Mouse (Mus musculus) 3T3-L1 (cell line): ENCODE measurements around the gene Dync1li1.

Source experiments
- DNase-seq: peaks from one replicate; pipeline ENCODE4 v3.0.0-alpha.2; 2015; ENCODE audit warnings: low read depth, low spot score

Dync1li1 gene

DNA sequence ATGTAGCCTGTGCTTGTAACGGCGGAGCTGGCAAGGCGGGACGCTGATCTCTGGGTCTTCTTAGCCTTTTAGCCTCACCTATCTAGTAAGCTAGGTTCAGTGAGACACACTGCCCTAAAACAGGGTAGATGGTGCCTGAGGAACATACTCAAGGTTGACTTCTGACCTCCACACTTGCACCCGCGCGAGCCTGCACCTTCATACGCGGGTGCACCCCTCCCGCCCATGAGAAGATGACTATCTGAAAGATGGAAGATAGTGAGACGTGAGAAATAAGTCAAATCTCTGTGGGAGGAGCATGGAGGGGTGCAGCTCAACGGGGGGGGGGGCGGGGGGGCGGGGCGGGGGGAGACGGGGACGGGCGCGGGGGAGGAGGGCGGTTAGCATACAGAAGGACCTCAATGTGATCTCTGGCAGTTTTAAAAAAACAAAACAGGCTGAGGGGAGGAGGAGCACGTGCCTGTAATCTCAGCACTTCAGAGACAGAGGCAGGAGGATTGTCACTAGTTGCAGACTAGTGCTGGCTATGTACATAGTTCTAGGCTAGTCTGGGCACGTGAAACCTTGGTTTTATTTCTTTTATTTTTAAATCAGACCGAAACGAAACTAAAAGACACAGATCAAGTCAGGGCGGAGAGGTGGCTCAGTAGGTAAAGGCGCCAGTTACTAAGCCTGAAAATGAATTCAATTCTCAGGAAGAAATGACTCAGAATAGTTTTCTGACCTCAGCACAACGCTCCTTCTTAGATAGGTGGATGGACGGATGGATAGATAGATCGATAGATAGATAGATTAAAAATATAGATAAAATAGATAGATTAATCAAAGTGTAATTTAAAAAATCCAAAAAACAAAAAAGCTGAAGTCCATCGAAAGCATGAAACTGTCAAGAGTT, 41.6 kb downstream of the Dync1li1 start:
- DNase-seq = peak; percentile 13

DNA sequence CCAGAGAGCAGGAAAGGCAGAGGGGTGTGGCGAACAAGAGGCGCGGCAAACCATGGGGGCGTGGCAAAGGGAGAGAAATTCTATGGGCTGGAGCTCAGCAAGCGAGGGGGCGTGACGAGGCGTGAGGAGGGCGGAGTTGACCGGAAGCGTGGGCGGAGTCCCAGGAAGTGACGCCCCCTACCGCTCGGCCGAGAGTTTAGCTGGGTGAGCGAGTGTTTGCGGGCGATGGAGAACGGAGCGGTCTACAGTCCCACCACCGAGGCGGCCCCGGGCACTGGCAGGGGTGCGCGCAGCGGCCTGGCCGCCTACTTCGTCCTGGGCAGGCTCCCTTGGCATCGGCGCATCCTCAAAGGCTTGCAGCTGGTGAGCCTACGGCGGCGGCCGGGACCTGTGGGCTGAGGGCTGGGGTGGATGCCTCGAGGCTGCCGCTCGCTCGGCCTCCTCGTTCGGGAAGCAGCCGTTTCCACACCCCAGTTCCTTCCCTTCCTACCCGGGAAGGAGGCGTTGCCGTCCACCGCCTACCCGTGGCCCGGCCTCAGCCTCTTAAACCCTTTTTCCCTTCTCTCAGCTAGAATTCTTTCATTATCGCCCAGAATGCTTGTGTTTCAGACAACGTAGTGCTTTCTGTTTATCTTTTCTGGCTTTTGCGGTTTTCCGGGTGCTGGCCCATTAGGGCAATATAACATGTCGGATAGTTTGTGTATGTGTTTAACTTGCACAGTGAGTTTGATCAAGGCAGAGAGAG, 42.6 kb downstream of the Dync1li1 start, which contains the start of gene Cmtm6:
TSS of gene Cmtm6 (plus strand) at position 106 of the 745 bp plus-strand sequence.
- peak; percentile 95 for DNase-seq

DNA sequence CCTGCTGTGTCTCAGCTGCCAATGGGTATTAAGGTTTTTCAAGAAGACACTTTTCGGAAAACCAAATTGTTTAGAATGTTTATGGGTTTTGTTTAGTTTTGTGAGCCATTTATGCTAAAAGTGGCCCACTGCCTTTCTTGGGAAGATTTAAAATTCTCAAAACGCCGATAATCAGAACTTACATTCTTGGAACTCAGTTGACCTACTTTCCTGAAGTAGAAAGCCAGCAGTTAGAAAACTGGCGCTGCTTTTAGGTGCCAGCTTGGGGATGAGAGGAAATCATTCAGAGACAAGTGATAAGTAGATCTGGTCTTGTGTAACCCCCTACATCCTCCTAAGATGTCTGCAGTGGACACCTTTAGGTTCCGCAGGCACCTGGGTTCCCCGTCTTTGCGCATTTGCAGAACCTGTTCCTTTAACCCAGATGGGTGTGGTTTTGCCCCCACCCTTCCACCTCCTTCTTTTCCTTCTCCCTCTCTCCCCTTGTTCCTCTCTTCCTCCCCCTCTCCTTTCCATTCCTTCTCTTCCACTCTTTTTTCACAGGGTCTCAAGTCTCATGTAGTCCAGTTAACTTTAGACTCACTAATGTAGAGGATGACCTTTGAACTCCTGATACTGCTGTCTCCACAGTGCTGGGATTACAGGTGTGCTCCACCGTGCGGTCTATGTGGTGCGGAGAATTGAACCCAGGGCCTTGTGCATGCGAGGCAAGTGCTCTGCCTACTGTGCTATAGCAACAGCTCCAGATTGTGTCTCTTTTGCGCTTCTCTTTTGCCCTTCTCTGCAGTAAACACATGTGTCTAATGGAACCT, 43.5 kb downstream of the Dync1li1 start:
- DNase-seq = peak; percentile 9

DNA sequence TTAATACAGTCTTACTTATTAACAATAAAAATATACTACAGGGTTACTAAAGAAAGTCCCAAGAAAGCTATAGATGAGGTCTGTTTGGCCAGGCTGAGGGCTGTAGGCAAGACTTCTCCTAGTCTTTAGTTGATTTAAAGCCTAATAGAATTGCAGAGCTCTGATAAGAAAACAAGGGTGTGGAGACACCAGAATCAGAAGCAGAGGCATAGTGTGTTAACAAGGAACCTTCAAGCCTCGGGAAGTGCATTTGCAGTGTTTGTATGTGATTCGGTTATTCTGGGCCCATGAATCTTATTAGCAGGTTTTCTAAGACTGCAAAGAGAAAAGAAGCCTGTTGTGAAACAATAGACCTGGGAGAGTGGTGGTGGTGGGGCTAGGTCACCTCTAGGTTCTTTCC, 44.6 kb downstream of the Dync1li1 start:
- no peak for DNase-seq

DNA sequence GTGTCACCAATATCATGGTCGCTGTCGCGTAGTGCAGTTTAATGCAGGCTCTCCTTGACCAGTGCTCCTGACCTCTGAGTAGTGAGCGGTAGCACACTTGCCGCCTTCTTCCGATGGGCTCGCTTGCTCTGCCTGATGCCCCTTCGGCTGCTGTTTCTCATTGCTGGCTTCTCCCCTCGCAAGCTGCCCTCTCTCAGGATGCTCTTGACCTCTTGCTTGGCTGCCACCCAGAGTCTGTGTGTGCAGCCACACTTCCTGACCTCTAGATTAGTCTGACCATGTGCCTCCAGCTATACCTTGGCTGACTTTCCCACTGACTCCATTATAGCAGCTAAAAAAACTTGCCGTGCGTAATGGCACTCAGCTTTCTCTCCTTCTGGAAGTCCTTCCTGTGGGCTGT, 47.9 kb downstream of the Dync1li1 start:
- DNase-seq = no peak

DNA sequence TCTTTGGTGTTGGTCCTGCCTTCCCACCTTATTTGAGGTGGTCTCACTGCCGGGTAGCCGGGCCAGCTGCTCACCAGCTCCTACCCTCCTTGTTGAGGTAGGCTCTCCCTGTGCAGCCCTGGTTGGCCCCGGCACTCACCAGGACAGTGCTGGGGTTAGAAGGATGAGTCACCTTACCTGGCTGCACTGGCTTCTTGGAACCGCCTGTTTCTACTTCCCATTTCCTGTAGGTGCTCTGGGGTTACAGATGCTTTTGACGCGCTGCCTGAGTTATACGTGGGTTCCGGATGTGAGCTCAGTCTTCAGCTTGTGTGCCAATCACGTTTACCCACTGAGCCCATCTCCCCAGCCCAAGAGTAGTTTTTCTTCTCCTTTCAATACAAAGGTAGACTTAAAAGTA, 51.7 kb downstream of the Dync1li1 start:
- DNase-seq = no peak

DNA sequence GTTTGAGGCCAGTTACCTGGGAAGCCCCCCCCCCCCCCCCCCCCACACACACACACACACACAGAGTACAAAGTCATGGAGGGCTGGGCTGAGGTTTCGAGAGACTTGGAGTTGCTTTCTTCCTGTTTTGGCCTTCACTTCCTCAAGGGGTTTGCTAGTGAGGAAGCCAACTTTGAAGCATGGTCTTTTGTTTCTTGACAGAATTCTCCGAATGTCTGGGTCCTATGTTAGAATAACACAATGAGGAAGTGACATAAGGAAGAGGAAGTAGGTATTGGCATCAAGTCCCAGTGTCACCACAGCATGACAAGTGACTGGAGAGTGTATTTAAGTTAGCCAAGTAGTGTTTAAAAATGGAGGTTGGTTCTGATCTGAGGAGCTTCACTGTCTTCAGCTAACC, 54.1 kb downstream of the Dync1li1 start:
- DNase-seq = no peak

DNA sequence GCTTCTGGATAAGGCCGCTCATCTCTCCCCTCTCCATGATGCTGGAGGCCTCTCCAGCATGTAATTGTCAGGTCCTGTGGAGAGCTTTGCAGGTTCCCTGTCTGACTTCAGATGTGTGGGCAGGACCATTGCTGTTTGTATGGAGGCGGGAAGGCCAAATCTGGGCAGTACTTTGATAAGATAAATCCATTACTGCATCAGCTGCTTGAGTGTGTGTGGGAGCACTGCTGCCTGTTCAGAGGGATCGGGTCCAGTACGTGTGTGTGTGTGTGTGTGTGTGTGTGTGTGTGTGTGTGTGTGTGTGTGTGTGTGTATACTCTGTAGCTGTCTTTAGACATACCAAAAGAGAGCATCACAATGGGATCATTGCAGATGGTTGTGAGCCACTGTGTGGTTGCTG, 56.6 kb downstream of the Dync1li1 start:
- DNase-seq = no peak

DNA sequence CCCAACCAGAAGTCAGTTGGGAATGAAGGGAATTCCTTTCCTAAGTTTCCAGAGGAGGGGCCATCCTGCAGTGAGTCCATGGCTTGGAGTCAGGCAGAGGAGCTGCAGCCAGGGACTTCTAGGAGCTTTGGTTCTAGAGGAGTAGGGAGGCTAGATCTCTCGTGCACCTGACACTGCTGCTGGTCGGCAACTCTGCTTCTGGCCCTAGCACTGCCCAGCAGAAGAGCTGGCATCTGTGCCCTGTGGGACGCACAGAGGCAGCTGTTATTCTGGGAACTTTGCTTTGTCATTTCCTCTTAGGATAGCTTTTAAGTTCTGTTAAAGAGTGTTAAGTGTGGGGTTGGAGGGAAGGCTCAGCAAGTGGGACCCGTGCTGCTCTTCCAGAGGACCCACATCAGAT, 57.1 kb downstream of the Dync1li1 start:
- DNase-seq = no peak

DNA sequence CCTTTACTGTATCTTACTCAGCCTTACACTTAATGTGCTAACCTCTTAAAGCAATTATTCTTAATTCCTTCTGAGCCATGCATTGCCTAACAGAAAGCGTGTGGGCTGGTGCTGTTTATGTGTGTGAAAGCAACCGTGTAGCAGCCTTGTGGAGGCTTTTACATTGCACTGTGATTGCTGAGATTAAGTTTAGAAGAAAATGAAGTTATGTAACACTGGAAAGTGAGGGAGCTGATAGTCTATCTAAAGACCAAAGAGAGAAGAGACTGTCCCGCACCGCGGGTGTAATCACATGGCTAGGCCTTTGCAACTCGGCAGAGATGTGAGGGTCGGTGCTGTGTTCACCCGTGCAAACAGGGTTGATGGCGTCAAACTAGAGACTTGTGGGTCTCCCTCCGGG, 58.4 kb downstream of the Dync1li1 start:
- no peak for DNase-seq

DNA sequence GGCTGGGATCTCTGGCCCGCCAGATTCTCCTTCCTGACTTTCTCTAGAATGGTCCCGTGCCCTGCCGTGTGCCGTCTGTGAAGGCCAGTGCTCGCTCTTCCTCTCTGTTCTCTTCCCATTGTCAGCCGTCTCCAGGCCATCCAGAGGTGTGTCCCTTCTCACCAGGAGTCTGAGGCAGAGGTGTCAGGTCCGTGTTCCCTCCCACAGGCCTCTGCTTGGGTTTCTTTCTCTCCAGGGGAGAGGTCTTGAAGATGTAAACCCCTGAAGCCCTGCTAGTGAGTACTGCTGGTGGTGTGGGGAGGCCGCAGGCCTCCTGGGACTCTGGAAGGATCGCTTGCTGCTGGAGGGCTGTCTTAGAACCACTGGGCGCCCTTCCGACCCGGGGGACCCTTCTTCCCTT, 58.9 kb downstream of the Dync1li1 start:
- no peak for DNase-seq

DNA sequence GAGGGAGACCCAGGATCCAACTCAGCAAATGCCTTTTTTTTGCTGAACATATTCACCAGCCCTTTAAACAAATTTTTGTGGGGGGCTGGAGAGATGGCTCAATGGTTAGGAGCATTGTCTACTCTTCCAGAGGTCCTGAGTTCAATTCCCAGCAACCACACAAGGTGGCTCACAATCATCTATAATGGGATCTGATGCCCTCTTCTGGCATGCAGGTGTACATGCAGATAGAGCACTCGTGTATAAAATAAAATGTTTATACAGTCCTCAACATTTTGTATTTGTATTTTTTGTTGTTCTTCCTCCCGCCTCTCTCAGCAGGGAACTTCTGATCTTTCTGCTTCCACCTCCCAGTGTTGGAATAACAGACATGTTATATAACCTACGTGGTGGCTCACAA, 63.0 kb downstream of the Dync1li1 start:
- no peak for DNase-seq

DNA sequence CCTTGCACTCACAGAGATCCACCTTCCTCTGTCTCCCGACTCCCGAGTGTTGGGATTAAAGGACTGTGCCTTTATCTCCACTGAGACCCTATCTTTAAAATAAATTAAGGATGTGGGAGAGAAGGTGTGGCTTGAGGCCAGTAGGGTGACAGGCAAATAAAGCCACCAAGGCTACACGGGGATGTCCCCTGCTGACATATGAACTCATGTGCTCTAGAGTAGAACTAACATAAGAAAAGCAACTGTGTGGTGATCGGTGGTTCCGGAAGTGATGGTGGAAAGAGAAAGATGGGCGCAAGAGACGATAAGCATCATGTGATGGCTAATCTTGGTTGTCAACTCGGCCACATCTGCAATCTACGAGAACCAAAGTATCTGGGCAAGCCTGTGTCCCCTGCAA, 63.7 kb downstream of the Dync1li1 start:
- no peak for DNase-seq

DNA sequence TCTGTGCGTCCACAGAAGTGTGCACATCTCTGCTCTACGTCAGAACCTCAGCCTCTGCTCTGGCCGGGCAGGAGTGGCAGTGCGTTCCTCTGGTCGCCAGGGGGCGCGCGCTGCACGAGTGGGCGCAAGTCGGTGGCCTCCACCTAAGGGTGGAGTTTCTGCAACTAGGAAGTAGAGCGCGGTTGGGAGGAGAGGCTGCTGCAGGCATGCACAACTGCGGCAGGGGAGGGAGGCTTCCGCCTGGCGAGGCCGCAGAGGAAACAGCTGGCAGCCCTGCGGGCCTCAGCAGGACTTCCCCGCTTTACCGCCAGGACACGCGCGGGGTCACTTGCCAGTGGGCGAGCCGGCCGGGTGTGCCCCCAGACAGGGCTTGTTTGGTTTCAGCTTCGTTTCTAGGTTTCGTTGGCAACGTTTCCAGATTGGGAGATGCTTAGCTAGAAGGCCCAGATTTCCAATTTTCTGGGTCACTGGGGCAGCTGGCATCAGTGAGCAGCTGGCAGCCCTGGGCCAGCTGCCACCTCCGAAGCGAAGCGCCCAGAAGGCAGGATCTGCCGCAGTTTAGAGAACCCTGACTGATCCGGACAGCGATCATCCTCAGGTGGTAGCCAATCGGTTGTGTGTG, 64.4 kb downstream of the Dync1li1 start:
- peak; percentile 91 for DNase-seq

DNA sequence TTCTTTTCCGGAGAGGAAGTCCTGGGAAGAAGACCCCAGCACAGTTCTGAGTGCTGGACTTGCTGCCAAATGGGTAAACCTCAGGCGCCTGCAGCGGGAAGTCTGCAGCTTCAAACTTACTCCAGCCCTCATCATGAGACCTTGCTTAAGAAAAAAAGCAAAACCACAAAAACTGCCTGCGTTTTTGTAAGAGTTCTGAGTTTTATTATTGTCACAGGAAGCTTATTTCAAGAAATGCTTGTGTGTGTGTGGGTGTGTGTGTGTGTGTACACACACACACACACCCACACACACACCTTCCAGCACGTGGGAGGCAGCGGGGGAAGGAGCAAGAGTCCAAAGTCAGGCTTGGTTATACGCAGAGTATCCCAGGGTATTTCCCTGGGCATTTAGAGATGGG, 69.7 kb downstream of the Dync1li1 start:
- no peak for DNase-seq

DNA sequence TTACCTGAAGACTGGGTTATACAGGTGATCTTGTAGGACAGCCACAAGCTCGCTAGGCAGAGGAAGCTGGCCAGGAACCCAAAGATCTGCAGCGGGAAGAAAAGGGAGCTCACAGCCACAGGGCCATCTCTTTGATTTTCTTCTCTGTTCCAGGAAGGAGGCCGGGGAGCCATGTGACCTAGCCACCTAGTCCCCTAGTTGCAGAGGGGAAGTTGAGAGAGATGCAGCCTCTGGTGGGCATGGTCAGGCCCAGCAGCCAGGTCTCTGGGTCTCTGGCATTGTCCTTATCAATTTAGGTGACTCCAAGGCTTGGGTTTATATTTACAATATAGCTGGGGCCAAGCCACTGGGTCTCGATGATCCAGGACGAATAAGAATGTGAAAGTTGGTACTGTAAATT, 70.2 kb downstream of the Dync1li1 start:
- DNase-seq = no peak

DNA sequence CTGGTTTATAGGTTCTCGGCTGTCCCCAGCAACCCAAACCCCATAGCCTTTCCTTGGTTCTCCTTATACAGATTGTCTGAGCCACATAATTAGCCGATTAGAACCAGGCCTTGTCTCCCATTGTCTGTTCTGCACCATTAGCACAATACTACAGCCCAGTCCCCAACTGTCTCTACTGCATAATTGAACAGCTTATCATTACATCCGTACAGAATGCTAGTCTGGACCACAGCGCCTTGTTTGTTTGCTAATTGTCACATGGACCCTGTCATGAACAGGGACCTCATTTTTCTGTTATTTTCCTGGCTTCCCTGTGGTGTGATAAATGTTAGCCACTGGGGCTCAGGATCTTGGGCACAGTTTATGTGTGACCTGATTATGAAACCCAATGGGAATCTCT, 71.3 kb downstream of the Dync1li1 start:
- DNase-seq = no peak

DNA sequence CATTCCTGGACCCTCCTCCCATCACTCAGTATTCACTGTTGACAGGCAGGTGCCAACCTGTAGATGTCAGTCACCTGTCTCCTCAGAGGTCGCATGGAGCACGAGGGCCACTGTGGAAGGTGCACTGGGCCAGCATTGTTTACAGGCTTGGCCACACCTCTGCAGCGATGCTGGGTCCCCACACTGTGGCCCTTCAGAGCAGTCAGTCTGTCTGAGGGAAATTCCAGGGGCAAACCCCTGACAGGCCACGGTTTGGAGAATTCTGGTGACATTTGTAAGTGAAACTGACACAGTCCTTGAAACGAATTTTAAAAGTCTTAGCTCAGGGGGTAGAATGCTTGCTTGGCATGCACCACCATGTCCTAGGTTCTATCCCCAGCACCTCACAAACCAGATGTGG, 71.8 kb downstream of the Dync1li1 start:
- DNase-seq = no peak

DNA sequence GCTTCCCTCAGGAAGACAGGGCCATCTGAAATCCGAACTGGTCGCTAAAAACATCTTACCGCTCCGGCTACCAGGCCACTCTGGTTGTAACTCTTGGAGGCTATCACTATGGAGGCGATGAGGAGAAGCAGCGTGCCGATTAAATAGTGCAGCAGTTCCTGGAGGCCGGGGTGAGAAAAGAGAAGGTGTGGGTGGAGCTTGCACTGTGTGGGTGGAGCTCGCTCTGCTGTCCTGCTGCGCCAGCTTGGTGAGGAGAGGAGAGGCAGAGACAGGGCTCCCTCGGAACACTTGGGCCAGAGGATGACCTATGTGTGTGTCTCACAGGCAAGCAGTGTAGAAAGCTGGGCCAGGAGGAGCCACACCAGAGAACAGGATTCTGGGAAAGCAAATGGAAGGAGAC, 73.3 kb downstream of the Dync1li1 start:
- no peak for DNase-seq

DNA sequence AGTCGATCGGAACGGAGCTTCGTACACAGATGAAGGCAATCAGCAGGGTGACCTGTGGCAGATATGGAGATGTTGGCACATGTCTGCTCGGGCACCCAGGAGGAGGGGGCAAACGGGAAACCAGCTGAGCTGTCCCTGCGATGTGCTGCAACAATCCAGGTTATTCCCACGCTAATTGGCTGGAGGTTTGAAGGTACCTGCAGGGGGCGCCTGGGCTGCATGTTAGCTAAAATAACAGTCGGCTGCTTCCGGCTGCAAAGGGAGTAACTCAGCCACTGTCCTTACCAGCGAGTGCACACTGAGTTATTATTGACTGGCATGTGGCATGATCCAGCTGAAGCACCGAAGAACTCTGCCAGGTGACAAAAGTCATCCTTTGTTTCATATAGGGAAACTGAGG, 74.8 kb downstream of the Dync1li1 start:
- DNase-seq = peak; percentile 56

DNA sequence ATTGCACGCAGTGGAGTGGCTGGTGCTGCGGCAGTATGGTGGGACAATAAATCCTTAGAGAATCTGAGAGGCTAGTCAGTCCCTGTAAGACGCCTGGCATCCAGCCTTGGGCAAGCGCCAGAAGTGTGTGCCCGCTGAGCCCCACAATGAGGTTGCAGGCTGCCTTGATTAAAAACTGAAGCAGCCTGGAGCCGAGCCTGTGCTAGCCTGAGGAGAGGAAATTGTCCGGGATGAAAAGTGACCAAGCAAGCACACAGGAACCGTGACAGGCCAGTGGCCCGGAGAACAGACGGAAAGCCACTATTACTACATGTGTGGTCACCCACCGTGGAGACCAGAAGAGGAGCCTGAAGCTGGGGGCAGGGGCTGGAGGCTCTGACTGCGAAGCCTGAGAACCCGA, 78.4 kb downstream of the Dync1li1 start:
- DNase-seq = no peak

DNA sequence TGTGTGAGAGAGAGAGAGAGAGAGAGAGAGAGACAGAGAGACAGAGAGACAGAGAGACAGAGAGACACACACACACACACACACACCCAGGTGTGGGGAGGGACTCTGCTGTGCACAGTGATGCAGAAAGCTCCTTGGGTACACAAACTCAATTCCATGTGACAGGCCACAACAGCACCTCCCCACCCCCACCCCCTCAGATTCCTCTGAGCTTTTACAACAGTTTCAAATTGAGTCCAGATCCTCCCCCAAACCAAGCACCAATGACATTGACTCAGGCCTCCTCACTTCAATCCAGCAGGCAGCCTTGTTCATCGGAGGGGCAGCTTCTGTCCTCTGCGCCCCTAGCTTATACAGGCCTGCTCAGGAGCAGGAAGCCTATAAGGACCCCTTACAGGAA, 78.9 kb downstream of the Dync1li1 start:
- DNase-seq = no peak
